Mouse (Mus musculus) testis, adult 2 months (tissue): Measurements from ENCODE around the gene Cnot6.

ENCODE experiments used
- CTCF ChIP-seq: fragments of 200-500 bp; IDR thresholded peaks from 2 replicates; pipeline ENCODE4 v1.5.1; 2012; ENCODE audit warnings: low read depth, mild to moderate bottlenecking, inconsistent platforms, low read length, moderate library complexity; ENCODE audit not compliant: control insufficient read depth, insufficient read depth, insufficient replicate concordance
- POLR2A ChIP-seq: fragments of 200-500 bp; IDR thresholded peaks from 2 replicates; pipeline ENCODE4 v1.6.1; 2012; ENCODE audit warnings: low read depth, mild to moderate bottlenecking, inconsistent platforms, low read length, moderate library complexity; ENCODE audit not compliant: control insufficient read depth

DNA sequence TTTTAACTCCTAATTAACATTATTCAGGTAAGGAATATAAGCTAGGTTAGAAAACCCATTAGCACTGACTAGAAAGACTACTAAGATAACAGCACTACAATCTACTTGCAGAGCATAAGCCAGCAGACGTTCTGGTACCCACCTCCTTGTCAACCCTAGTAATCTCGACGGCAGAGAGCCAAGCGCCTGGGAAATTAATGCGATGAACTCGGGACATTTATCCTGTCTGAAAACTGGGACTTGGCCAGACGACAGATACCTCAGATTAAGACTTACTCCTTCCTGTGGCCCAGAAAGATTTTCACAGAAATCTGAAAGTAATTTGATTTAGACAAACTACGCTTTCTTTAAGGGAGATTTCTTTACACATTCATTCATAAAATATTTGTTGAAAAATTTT lies 7.7 kb downstream of the Cnot6 start:
- TF ChIP-seq CTCF (no peak), POLR2A (no peak)
